Mouse (Mus musculus) lung, postnatal 4 days (tissue): ENCODE data around the gene Tmem273.

ENCODE experiments used
- DNase-seq, 2 experiments: peaks; one replicate each; pipeline ENCODE4 v3.0.0; 2021

Tmem273 gene

GRCm38 (mm10) chr14:32785556-32786130, at the start of gene Tmem273:
TSS of gene Tmem273 (plus strand) at chr14:32785963.
- peak in 1 of 2 experiments; percentile 11 for DNase-seq

GRCm38 (mm10) chr14:32736561-32736960, 49.2 kb upstream of the Tmem273 start:
- DNase-seq = no peak

GRCm38 (mm10) chr14:32738586-32738985, 47.2 kb upstream of the Tmem273 start:
- DNase-seq = no peak

GRCm38 (mm10) chr14:32748519-32748918, 37.2 kb upstream of the Tmem273 start:
- no peak for DNase-seq

- DNase-seq = no peak
These were observed 35.0 kb upstream of the Tmem273 start for GRCm38 (mm10) chr14:32750727-32751126.

GRCm38 (mm10) chr14:32754286-32754685, 31.5 kb upstream of the Tmem273 start:
- no peak for DNase-seq

GRCm38 (mm10) chr14:32762177-32762576, 23.6 kb upstream of the Tmem273 start:
- no peak for DNase-seq

- DNase-seq = no peak
These were observed 15.2 kb upstream of the Tmem273 start for GRCm38 (mm10) chr14:32770563-32770962.

- DNase-seq = no peak
These were observed 13.7 kb upstream of the Tmem273 start for GRCm38 (mm10) chr14:32772085-32772484.

- DNase-seq = peak in 1 of 2 experiments; percentile 43
These were observed 13.0 kb upstream of the Tmem273 start for GRCm38 (mm10) chr14:32772791-32773190.

GRCm38 (mm10) chr14:32773456-32773855, 12.3 kb upstream of the Tmem273 start:
- DNase-seq = no peak

- DNase-seq = no peak
These were observed 9.7 kb upstream of the Tmem273 start for GRCm38 (mm10) chr14:32776077-32776476.

GRCm38 (mm10) chr14:32778362-32778761, 7.4 kb upstream of the Tmem273 start:
- DNase-seq = no peak

- DNase-seq = no peak
These were observed 2.9 kb upstream of the Tmem273 start for GRCm38 (mm10) chr14:32782866-32783265.

- no peak for DNase-seq
These were observed 1.5 kb upstream of the Tmem273 start for GRCm38 (mm10) chr14:32784130-32784747.

GRCm38 (mm10) chr14:32784748-32785134, 1.0 kb upstream of the Tmem273 start:
- DNase-seq = no peak

- no peak for DNase-seq
These were observed 1.9 kb downstream of the Tmem273 start for GRCm38 (mm10) chr14:32787691-32788090.

GRCm38 (mm10) chr14:32796375-32796774, 10.6 kb downstream of the Tmem273 start:
- no peak for DNase-seq

GRCm38 (mm10) chr14:32797803-32798202, 12.0 kb downstream of the Tmem273 start:
- no peak for DNase-seq

GRCm38 (mm10) chr14:32798355-32798754, 12.6 kb downstream of the Tmem273 start:
- DNase-seq = no peak

GRCm38 (mm10) chr14:32800048-32800447, 14.3 kb downstream of the Tmem273 start:
- DNase-seq = no peak

GRCm38 (mm10) chr14:32801016-32801661, 15.4 kb downstream of the Tmem273 start:
- DNase-seq = peak; percentile 39 to 45

- no peak for DNase-seq
These were observed 15.9 kb downstream of the Tmem273 start for GRCm38 (mm10) chr14:32801662-32802024.

GRCm38 (mm10) chr14:32810111-32810510, 24.3 kb downstream of the Tmem273 start:
- DNase-seq = peak in 1 of 2 experiments; percentile 29
